Mouse (Mus musculus): ENCODE measurements at regions not wholly inside any gene's neighbourhood (a gene's known extent, or its start where the extent isn't known, plus 50 kb on each side); places are given as distances from the start of the nearest gene placed in this dataset.

GRCm38 (mm10) chr13:29015605-29015994 lies 62.1 kb upstream of the Sox4 start:
- WGBS: 73% methylated on average over 9 of the region's 9 CpGs
- H3K4me2 ChIP-seq (replicated peaks): no peak overlapping the region
- ATAC-seq: no peak
- no peak overlapping the region for H3K4me3 ChIP-seq (replicated peaks)
- no peaks in the 10 kb centered on the region for H3K4me1 ChIP-seq (replicated peaks)
- no peak overlapping the region for H3K27ac ChIP-seq
- H3K27me3 ChIP-seq (replicated peaks): no peaks in the 10 kb centered on the region
- H3K9ac ChIP-seq: no peak overlapping the region
- no peaks in the 10 kb centered on the region for H3K36me3 ChIP-seq
- no peaks in the 10 kb centered on the region for H3K9me3 ChIP-seq

DNA sequence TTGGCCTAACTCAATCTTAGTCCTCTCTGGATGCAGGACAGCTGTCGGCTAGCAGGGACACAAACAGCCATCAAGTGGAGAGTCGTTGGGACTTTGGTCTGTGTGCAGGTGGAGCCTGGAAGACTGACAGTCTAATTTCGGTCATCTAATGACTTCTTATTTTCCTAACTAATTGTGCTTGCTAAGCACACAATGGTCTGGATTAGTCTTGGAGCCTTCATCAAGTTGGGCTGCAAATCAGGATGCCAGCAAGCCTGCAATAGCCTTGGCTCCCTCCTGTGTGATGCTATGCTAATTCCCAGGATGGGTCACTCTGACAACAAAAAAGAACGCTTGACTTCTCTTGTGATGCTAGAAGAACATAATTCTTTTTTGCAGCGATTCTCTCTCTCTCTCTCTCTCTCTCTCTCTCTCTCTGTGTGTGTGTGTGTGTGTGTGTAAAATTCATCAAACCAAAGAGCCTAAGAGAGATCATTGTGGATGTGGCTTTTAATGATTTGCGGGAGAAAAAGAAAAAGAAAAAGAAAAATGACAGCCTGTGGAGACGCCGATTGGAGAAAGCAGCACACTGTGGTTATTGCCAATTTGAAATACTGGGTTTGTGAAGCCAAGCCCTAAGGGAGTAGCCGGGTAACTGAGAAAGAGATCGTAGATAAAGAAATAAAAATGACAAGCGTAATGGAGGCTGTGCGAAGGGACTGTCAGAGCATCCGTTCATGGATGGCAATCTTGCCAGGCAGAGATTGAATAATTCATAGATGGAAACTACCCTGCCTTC lies 61.5 kb upstream of the Sox4 start:
- no peak for ATAC-seq

GRCm38 (mm10) chr13:29014066-29014826 lies 60.7 kb upstream of the Sox4 start:
- H3K4me1 ChIP-seq (replicated peaks): no peaks in the 10 kb centered on the region
- no peak overlapping the region for H3K27ac ChIP-seq
- no peak for ATAC-seq
- H3K27me3 ChIP-seq (replicated peaks): no peaks in the 10 kb centered on the region
- H3K36me3 ChIP-seq: no peaks in the 10 kb centered on the region
- no peak overlapping the region for H3K4me3 ChIP-seq (replicated peaks)
- no peaks in the 10 kb centered on the region for H3K9me3 ChIP-seq
- WGBS: 78% methylated on average over 15 of the region's 15 CpGs
- H3K9ac ChIP-seq: no peak overlapping the region
- no peak overlapping the region for H3K4me2 ChIP-seq (replicated peaks)

More for the DNA sequence above, 61.5 kb upstream of the Sox4 start:
- H3K27ac ChIP-seq: no peak overlapping the region
- H3K36me3 ChIP-seq: no peaks in the 10 kb centered on the region
- WGBS: 52% methylated on average over 13 of the region's 13 CpGs
- H3K27me3 ChIP-seq (replicated peaks): no peaks in the 10 kb centered on the region
- no peak overlapping the region for H3K4me2 ChIP-seq (replicated peaks)
- H3K9ac ChIP-seq: no peak overlapping the region
- no peak overlapping the region for H3K4me3 ChIP-seq (replicated peaks)
- H3K4me1 ChIP-seq (replicated peaks): no peaks in the 10 kb centered on the region
- no peaks in the 10 kb centered on the region for H3K9me3 ChIP-seq

- Histone ChIP-seq H3K4me1 (replicated peaks) (no peaks in the 10 kb centered on the region), H3K9ac (no peak overlapping the region), H3K4me2 (replicated peaks) (no peak overlapping the region), H3K27me3 (replicated peaks) (no peaks in the 10 kb centered on the region), H3K27ac (no peak overlapping the region), H3K36me3 (no peaks in the 10 kb centered on the region), H3K4me3 (replicated peaks) (no peak overlapping the region), H3K9me3 (no peaks in the 10 kb centered on the region)
- ATAC-seq: no peak
These were observed 53.0 kb upstream of the Sox4 start for GRCm38 (mm10) chr13:29006467-29006866.
